Mouse (Mus musculus) embryo, embryonic 10.5 days (tissue): Measurements from ENCODE around the gene Adam12.

Experiments
- DNase-seq: peaks from one replicate; pipeline ENCODE4 v3.0.0-alpha.2; 2015; ENCODE audit warnings: low spot score

The Adam12 gene

DNA sequence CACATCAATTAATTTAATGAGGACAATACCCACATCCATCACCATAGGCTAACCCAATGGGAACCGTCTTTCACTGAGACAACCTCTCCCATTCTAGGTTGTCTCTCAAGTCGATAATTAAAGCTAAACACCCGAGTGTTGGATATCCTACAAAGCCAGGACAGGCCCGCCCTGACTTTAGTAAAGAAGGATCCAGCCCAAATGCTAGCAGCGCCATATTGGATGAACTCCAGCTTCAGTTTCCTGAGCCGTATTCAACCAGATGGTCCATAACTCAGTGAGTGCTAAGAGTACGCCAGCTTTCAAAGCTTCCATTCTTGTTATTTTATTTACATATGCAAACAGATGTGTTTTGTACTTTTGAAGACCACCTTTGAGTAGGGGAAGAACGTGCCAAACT lies 81.6 kb downstream of the Adam12 start:
- no peak for DNase-seq

GRCm38 (mm10) chr7:134149351-134149750 lies 82.6 kb downstream of the Adam12 start:
- DNase-seq: no peak

GRCm38 (mm10) chr7:134147561-134147960 lies 84.4 kb downstream of the Adam12 start:
- DNase-seq: no peak

GRCm38 (mm10) chr7:134146821-134147220 lies 85.1 kb downstream of the Adam12 start:
- no peak for DNase-seq

- DNase-seq: no peak
These were observed 87.8 kb downstream of the Adam12 start for GRCm38 (mm10) chr7:134144111-134144510.

- DNase-seq: no peak
These were observed 92.5 kb downstream of the Adam12 start for GRCm38 (mm10) chr7:134139291-134139949.

GRCm38 (mm10) chr7:134132323-134132722 lies 99.6 kb downstream of the Adam12 start:
- DNase-seq: peak; percentile 53

GRCm38 (mm10) chr7:134128087-134128522 lies 103.8 kb downstream of the Adam12 start:
- DNase-seq: no peak

GRCm38 (mm10) chr7:134121397-134121796 lies 110.5 kb downstream of the Adam12 start:
- DNase-seq: no peak

GRCm38 (mm10) chr7:134115438-134115837 lies 116.5 kb downstream of the Adam12 start:
- no peak for DNase-seq

DNA sequence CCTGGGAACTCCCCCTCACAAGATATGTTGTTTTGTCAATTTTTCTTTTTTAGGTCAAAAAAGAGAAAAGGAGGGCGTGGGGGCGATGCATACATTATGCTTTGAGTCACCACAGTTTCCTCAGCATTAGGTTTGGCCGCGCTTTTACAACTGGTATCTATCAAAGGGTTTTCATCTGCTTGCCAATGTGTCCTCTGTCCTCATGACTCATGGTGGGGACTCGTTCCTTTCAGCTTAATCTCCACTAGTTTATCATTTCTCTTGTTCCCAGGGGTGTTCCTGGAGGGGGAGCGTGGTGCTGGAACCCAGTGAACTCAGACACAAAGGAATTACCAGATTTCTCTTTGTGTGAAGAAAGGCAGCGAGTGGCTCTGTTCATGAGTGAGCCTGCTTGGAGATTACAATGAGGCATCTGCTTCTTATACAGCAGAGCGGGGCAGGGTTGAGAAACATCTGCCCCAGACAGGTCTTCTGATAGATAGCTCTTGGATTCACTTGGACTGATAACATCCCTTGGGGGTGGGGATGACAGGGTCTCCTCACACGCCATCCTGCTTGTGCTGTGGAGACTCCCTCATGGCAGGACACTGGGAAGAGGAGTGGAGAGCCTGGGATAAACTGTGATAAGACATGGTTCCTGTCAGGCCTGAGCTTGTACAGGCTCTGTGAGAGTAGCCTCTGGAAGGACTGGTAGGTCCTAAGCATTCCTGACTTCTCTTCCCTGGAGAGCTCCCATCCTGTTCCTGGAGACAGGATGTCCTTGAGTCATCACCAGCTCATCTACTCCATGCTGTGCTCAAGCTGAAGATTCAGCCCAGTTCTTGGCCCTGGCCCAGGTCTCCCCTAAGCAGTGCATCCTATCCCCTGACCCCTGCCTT lies 117.4 kb downstream of the Adam12 start:
- DNase-seq: peak; percentile 24

DNA sequence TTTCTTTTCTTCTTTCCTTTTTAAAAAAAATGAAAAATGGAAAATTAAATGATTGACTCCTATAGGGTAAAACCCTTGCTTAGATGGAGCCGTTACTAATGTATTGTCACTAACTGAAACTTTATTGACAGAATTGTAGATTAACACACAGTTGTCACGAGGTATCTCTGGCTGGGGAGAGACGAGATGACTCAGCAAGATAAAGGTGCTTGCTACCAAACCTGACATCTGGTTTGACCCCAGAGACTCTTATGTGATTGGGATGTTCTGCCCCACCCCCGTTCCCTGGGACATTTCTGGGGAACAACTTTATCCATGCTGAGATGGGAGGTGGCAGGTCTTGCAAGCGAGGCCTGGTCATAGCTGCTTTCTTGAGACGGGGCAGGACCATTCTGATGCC lies 118.1 kb downstream of the Adam12 start:
- DNase-seq: no peak

DNA sequence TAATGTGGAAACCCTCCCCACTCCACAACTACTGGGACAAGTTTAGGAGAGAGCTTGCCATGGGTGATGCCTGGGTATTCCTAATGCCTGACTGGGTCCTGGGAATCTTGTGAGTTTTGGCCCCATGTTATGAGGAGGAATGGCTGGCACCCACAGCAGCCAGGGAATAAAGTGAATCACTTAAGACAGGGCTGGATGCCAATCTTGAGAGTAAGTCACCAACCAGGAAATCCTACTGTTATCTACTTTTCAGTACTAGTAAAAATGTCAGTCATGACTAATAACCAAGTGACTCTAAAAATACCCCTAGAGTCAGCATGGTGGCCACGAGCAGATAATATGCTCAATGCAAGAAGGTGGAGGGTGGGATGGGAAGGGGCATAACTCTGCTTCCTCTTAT lies 121.8 kb downstream of the Adam12 start:
- no peak for DNase-seq

DNA sequence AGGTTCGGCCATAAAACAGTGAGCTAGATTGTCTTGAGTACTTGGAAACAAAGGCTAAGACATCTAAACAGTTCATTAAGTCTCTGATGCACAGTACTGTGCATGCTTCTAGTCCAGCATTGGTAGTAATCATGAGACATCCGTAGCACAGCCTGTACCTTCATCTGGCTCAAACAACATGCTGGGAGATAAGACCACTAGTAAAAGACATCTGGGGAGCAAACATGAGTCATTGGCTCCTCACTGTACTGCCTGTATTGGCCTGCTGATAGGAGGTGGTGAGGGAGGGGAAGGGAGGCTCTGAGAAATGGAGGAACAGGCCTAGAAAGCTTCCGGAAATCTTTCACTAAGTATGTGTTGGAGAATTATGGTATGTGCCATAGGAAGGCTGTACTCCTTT lies 124.1 kb downstream of the Adam12 start:
- no peak for DNase-seq

DNA sequence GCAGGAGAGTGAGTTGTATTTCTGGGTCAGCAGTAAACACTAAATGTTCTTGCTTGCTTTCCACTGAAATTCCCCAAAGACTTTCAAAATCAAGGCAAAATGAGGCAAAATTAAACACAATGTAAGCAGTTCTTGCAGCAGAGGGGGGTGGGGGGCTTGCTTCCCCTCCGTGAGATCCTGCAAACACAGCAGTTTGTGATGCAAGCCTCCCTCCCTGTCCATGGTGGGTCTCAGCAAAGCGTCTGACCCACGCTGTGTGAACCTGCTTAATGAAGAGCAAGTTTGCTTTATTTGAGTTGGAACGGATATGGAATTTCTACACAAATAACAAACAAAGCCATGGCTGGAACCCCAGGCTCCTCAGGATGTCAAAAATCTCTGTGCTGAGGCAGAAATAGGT lies 132.9 kb downstream of the Adam12 start:
- no peak for DNase-seq

GRCm38 (mm10) chr7:134097861-134098260 lies 134.1 kb downstream of the Adam12 start:
- DNase-seq: no peak

GRCm38 (mm10) chr7:134093871-134094270 lies 138.1 kb downstream of the Adam12 start:
- no peak for DNase-seq

- no peak for DNase-seq
These were observed 141.2 kb downstream of the Adam12 start for GRCm38 (mm10) chr7:134090764-134091163.

- no peak for DNase-seq
These were observed 141.7 kb downstream of the Adam12 start for GRCm38 (mm10) chr7:134090256-134090655.

DNA sequence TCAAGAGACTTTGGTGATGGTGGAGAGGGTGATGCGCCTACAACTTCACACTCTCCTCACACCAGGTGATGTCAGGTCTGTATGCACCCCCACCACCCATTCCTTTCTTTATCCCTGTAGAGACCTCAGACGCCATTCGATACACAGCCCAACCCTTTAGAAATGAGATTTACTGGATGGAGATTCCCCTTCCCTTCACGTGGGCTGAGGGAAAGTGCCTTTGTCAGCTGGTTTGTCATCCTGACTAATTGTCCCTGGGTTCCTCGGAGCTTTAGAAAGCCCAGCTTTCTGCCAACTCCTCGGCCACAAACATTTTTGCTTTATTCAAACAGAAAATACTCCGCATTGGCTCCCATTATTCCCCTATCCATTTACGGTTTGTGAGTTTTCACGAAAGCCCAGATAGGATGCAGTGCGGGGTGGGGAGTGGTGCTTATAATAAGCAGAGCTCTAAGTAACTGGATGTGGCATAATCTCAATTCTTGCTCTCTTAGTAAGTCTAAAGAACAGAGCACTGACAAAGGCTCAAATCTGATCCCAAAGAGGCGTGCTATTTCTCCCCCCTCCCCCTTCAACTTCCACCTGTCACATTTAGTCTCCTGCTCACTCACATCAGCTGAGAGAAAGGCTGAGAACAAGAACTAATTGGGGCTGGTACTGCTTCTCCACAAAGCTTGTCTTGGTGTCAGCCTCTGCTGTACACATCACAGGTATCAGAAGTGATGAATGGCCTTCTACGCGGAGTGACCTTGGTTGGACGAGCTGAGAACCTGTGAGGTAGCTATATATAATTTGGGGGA lies 143.2 kb downstream of the Adam12 start:
- DNase-seq: no peak

DNA sequence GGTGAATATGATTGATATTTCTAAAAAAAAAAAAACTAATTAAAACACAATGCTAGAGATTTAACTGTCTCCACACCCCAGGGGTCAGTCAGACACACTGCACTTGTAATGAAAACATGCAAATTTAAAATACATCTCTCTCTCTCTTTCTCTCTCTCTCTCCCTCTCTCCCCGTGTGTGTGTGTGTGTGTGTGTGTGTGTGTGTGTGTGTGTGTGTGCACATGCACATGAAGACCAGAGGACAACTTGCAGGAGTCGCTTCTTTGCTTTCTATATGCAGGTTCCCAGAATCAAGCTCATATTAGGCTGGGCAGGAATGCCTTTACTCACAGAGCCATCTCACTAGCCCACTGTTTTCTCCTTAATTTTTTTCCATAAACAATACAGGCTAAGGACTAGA lies 146.6 kb downstream of the Adam12 start:
- DNase-seq: no peak

- DNase-seq: no peak
These were observed 147.0 kb downstream of the Adam12 start for GRCm38 (mm10) chr7:134084926-134085325.
